Mouse (Mus musculus) thymus, adult 2 months (tissue): ENCODE results near the gene Olfr693.

Source experiments
- CTCF ChIP-seq: fragments of 200-500 bp; IDR thresholded peaks from 2 replicates; pipeline ENCODE4 v1.5.1; 2012; ENCODE audit warnings: mild to moderate bottlenecking, control low read depth, low read length, moderate library complexity, borderline replicate concordance; ENCODE audit not compliant: control insufficient read depth, poor library complexity, insufficient read depth; ENCODE audit errors: extremely low read depth
- POLR2A ChIP-seq: fragments of 200-500 bp; IDR thresholded peaks from 2 replicates; pipeline ENCODE4 v1.6.1; 2012; ENCODE audit warnings: mild to moderate bottlenecking, low read length, control low read depth, moderate library complexity; ENCODE audit not compliant: control insufficient read depth, poor library complexity, insufficient read depth; ENCODE audit errors: extremely low read depth

DNA sequence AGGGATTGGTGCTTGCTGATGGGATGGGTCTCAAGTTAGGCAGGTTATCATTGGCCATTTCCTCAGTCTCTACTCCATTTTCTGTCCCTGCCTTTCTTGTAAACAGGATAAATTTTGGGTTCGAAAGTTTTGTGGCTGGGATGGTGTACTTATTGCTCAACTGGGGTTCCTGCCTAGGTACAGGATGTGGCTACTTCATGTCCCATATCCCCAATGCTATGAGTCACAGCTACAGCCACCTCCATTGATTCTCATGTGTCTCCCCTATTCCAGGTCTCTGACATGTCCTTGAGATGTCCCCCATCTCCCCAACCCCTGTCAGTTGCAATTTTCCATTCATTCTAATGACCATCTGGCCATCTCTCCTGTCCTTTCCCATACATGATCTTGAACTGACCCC is 16.5 kb upstream of the Olfr693 start:
- TF ChIP-seq CTCF (no peak), POLR2A (no peak)
